Mouse (Mus musculus): ENCODE data around the gene Phospho1.

Phospho1 gene

DNA sequence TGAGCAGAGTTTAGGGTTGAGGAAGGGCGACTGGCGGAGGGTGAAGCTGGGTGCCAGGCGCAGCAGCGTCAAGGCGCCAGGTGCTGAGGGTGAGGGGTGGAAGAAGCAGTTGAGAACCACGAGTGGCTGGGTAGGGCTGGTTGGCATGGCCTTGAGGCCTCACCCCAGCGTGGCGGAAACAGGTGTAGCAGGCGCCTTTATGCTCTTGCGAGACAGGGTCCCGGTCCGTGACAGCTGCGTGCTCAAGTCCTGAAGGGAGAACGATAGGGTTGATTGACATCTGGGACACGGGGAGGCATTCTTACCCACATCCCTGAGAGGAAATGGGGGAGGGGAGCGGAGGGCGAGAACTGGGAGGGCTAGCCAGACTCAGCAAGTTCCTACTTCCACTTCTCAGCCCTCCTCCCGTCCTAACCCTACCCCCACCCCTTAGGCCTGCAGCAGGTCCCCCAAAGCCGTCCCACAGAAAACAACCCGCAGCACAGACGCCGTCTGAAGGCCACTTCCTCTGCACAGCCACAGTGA is 9.9 kb downstream of the Phospho1 start:
- no peak for DNase-seq (ENCODE audit: low spot score)

DNA sequence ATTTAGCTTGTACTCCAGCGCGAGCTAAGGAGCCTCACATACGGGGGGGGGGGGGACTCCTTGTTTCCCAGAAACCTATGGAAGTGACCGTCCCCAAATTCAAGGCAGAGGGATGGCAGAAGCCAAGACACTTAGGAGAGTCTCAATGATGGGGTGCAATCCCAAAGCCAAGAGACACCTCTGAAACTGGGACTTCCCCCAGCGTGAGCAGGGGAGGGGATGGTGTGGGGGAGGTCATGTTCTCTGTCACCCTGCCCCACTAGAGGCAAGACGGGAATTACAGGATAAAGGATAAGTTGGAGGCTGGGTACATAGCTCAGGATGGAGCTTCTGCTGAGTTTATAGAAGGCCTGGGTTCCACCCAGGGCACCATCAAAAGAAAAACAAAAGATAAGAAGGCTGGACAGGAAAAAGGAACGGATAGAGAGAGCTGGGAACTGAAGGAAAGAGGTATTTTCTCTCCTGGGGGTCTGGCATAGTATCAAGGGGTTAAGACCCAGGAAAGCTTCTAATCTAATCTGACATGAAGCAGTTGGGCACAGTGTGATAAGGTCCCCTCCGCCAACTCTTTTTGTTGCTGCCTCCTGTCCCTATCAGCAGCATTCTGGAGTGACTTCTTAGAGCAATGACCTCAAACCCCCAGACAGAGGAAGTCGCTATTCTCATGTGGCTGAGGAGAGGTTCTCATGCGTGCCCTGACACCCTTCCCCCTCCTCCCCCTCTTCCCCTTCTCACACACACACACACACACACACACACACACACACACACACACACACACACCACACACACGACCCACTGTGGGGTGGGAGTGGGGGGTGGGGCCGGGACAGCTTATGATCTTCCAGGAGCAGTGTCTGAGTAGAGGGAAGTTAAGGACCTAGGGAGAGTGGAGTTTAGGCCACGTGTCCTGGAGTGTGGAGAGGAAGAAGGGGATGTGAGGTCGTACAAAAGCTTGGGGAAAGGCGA is 10.7 kb downstream of the Phospho1 start:
- no peak for DNase-seq (ENCODE audit: low spot score)

DNA sequence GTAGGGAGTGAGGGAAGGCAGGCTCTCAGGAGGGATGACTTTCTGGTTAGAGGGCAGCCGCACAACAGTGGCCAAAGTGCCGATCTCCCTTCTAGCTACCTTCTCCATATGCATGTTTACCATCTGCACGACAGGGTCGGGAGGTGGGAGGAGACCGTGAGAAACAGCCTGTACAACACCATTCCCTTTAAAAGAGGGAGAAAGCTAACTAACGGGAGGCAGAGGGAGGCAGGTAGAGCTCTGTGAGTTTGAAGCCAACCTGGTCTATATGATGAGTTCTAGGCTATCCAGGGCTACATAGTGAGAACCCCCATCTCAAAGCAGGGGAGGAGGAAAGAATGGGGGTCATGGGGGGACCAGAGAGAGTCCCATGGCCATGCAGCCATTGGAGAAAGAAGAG is 11.5 kb downstream of the Phospho1 start:
- no peak for DNase-seq (ENCODE audit: low spot score)

DNA sequence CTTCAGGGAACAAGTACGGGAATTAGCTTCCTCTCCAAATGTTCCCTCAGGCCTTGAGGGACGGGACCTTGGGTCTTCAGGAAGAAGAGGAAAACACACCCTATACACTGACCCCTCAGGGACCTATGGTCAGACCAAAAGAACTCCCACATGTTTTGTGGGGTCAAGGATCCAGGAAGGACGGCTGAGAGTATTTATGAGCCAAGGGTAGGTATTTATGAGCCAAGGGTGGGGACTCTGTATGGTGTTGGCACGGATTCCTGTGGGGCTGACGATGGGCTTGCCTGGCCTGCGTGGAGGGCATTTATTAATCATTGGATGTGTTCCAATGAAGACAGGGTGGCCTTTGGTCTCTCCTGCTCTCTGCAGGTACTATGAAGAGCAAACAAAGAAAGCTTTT is 12.1 kb downstream of the Phospho1 start:
- DNase-seq (ENCODE audit: low spot score) = no peak

- no peak for DNase-seq (ENCODE audit: low spot score)
Observed at GRCm38 (mm10) chr11:95837059-95837458, 12.8 kb downstream of the Phospho1 start, which contains the start of gene Gngt2. TSS of gene Gngt2 (plus strand) at chr11:95837216.

DNA sequence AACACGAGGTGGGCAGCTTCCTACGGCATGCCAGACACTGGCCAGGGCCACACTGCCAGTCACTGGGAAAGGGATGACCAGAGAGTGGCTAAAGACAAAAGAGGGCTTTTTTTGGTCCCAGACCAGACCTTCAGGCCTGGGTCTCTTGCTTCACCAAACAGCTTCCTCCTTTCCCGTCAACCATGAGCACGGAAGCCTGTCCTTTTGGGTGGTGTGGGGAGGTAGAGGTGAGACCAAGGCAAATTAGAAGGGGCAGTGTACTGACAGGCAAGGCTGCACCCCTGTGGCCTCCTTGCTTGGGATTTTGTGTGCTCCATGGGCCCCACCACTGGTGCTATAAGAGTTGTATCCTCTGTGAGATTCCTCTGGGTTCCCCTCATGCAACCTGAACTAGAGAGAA is 14.3 kb downstream of the Phospho1 start:
- no peak for DNase-seq (ENCODE audit: low spot score)

DNA sequence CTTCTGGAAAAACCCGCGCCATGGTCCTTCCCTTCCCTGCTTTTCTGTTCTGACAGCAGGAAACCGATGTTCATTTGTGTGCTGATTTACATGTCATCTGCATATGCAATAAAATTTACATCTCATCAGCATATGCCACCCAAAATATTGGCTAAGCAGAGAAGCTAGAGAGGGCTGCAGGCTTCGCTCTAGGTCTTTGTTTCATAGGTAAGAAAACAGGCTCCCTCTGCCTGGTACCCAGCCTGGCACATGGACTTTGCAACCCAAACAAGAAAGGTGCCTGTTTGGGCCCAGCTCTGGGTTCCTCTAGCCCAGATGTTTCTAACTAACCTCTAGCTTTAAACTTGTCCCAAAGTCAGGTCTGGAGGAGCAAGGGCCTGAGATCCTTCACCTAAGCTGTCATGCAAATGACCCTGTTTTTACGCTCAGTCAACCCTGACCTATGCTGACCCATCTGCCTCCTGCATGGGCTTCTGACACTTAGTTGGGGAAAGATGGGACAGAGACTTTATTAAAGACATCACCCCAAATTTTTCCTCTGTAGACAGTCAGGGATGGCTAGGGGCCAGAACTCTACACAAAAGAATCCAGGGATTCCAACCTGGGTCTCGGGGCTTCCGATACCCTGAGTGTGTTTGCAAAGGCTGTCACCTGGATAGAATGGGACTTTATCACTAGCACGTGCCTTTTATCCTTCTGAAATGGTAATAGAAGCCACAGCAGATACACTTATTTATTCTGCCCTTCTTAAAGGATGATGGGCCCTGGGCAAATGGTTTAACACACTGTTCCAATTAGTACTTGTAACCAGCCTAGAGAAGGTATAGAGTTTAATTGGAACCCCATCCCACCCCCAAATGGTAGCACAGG is 14.9 kb downstream of the Phospho1 start:
- no peak for DNase-seq (ENCODE audit: low spot score)

- DNase-seq (ENCODE audit: low spot score) = no peak
Observed at GRCm38 (mm10) chr11:95840694-95841497, 16.6 kb downstream of the Phospho1 start.

DNA sequence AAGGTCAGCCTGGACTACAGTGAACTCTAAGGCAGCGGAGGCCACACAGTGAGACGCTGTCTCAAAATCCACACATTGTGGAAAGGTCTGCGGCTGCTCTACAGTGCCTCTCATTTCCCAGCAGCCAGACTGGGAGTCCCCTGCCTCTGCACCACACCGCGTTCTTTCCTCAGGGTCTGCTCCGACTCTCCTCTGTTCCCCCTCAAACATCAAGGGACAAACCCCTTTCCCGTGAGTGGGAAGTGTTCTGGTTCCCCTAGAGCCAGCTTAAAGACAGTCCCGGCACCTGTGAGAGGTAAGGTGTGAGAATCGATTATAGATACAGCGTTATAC is 17.2 kb downstream of the Phospho1 start:
- no peak for DNase-seq (ENCODE audit: low spot score)

GRCm38 (mm10) chr11:95842074-95842681 is 17.9 kb downstream of the Phospho1 start, which contains the start of gene Abi3:
TSS of gene Abi3 (minus strand) at chr11:95842476.
- DNase-seq (ENCODE audit: low spot score) = no peak

DNA sequence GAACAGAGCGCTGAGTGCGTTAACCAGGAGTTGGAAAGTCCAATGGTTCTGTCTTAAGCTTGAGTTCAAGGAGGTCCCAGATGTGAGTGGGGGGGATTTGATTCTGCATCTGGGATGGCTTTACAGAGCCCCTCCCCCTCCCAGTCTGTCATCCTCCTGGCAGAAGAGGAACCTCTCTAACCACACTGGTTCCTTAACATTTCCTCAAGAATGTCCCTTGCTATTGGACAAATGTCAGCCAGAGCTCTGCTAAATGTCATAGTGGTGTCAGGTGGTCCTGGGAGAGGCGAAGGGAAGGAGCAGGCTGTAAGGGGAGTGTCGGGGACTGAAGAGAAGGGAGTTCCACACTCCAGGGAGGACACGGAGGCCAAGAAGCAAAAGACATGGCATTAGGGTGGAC is 18.7 kb downstream of the Phospho1 start:
- no peak for DNase-seq (ENCODE audit: low spot score)

GRCm38 (mm10) chr11:95843421-95843950 is 19.2 kb downstream of the Phospho1 start:
- no peak for DNase-seq (ENCODE audit: low spot score)

- no peak for DNase-seq (ENCODE audit: low spot score)
Observed at GRCm38 (mm10) chr11:95844935-95845334, 20.6 kb downstream of the Phospho1 start.

DNA sequence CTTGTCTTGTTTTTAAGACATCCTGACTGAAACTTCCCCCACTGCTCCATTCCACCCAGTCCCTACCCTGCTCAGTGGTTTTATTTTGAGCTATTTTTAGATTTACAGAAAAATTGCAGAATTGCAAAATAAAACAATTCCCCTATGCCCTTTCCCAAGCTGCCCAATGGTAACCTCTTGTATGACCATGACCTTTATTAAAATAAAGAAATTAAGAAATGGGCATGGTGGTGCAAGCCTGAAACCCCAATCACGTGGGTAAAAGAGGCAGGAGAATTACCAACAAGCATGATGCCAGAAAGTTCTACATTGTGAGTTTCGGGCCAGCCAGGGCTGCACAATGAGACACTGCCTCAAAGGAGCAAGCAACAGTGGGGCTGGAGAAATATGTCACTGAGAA is 26.6 kb downstream of the Phospho1 start:
- DNase-seq (ENCODE audit: low spot score) = no peak

- peak; percentile 51 for DNase-seq (ENCODE audit: low spot score)
Observed at GRCm38 (mm10) chr11:95853684-95854083, 29.4 kb downstream of the Phospho1 start.

DNA sequence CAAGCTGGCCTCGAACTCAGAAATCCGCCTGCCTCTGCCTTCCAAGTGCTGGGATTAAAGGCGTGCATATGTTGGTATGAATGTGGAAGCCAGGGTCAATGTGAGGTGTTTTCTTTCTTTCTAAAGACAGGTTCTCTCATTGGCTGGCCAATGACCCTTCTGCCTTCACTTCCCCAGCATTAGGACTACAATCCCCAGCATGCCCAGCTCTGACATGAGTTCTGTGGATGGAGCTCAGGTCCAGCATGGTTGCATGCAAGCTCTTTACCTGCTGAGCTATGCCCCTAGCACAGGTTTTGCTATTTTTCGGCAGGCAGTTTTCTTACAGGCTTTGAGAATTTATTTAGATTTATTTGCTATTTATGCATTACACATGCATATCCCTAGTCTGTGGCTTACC is 33.0 kb downstream of the Phospho1 start:
- no peak for DNase-seq (ENCODE audit: low spot score)

GRCm38 (mm10) chr11:95857716-95858527 is 33.6 kb downstream of the Phospho1 start:
- DNase-seq (ENCODE audit: low spot score) = no peak

GRCm38 (mm10) chr11:95858528-95859467 is 34.5 kb downstream of the Phospho1 start:
- DNase-seq (ENCODE audit: low spot score) = peak; percentile 94

DNA sequence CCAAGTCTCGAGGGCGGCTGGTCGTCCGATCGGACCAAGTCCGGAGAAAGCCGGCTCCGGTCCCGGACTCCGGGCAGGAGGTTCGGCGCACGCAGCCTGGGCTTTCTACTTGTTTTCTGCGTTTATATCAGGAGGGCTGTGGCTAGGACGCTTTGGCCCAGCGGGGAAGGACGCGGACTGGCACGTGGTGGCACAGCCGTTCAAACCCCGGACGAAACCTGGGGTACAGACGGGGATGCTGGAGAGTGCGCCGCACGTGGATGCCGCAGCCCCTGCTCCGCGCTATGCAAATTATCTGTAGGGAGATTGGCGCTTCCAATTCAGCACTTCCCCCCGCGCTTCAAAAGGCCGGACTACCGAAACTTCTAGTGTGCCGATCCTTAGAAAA is 35.2 kb downstream of the Phospho1 start:
- DNase-seq (ENCODE audit: low spot score) = peak; percentile 87
